Mouse (Mus musculus) lung, adult 2 months (tissue): ENCODE data around the gene Ccdc162.

Experiments used
- CTCF ChIP-seq: fragments of 200-500 bp; IDR thresholded peaks from 2 replicates; pipeline ENCODE4 v1.5.1; 2011; ENCODE audit warnings: mild to moderate bottlenecking, low read length, control low read depth; ENCODE audit not compliant: insufficient read depth
- POLR2A ChIP-seq: fragments of 200-500 bp; IDR thresholded peaks from 2 replicates; pipeline ENCODE4 v1.6.1; 2011; ENCODE audit warnings: low read depth, mild to moderate bottlenecking, control low read depth, low read length, borderline replicate concordance; ENCODE audit errors: extremely low read depth

DNA sequence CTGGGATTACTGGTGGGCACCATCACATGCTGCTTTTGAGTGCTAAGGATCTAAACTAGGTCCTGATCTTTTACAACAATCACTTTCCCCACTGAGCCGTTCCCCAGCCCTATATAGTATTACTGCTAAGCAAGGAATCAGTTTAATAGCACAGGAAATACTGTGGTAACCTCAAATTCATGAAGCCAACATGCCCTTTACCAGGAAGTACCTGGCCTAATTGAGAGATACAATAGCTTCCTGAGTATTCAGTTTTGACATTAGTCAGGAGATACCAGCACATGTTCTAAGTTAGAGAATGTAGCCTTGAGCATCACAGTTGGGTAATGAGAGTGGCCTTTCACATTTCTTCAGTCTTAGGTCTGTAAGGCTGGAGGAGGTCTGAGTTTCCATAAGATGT, 179.7 kb downstream of the Ccdc162 start:
- TF ChIP-seq CTCF (no peak), POLR2A (no peak)
